Mouse (Mus musculus): Measurements from ENCODE around the gene Serpinc1.

Serpinc1 gene

DNA sequence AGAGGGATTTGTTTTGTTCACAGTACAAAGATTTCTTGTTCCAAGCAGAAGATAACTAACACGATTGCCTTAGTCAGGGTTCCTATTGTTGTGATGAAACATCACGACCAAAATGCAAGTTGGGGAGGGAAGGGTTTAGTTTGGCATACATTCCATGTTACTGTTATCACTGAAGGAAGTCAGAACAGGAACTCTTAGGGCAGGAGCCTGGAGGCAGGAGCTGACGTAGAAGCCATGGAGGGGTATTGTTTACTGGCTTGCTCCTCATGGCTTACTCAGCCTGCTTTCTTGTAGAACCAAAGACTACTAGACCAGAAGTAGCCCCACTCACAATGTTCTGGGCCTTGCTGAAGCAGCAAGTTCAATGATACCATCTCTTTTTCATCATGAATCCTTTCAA lies 68.6 kb downstream of the Serpinc1 start:
- no peak for DNase-seq (ENCODE audit: low read depth, low spot score)
- Histone ChIP-seq H3K27me3 (ENCODE audit: control insufficient read depth, insufficient read depth, low read length, poor library complexity, severe bottlenecking) (no peaks in the 10 kb centered on the region), H3K36me3 (ENCODE audit: control insufficient read depth, insufficient read depth, low read length, poor library complexity, severe bottlenecking) (peaks cover 2% of the 10 kb centered on the region)

Measured in splenic B cell, adult 2 months (primary cell).